Mouse (Mus musculus): ENCODE results near the gene Bbs5.

- TF ChIP-seq CTCF (IDR thresholded peaks at IDR 0.05; ENCODE audit: low read depth) (no peak), EP300 (IDR thresholded peaks at IDR 0.05; ENCODE audit: low read depth) (no peak)
Observed at GRCm38 (mm10) chr2:69606621-69607020, 40.4 kb upstream of the Bbs5 start.

All from liver, postnatal 0 days (tissue).